9 mouse cellular contexts compared by ENCODE assay signal in genomic region chr11:77070721-77071120, GRCm38 (mm10). TPM values are rescaled to one million over a fixed set of nuclear protein-coding genes. Genes with fewer than 3 reads are reported as not detected.
DNase-seq lines count a peak whose midpoint lies in the region; ATAC-seq and TF ChIP-seq lines count a peak whose summit lies in the region.
"Had no signal": no experiment of that assay in that cellular context is flagged by ENCODE, and none has a peak within 500 bp of the region (broad histone marks: within the 10 kb centered on the region; RNA-seq: fewer than 3 reads in every experiment).

No protein-coding gene starts in this region.

- TF ChIP-seq CTCF in liver, embryonic 14.5 days (IDR thresholded peaks at IDR 0.05; ENCODE audit: low read depth), result peak; percentile 36

- no peaks in the 10 kb centered on the region for H3K4me1 ChIP-seq in embryonic facial prominence, embryonic 11.5 days (ENCODE audit: control insufficient read depth, insufficient read depth, low read length)
- no peaks in the 10 kb centered on the region for H3K4me1 ChIP-seq in embryonic facial prominence, embryonic 10.5 days
- H3K4me1 ChIP-seq in liver, embryonic 14.5 days (replicated peaks; ENCODE audit: control insufficient read depth in 2 of 2, insufficient read depth in 2 of 2, low read length in 1 of 2), result no peaks in the 10 kb centered on the region
- H3K4me1 ChIP-seq: midbrain, embryonic 12.5 days had no signal

- H3K9me3 ChIP-seq in embryonic facial prominence, embryonic 11.5 days (replicated peaks; ENCODE audit: control insufficient read depth, low read length), result no peaks in the 10 kb centered on the region
- no peaks in the 10 kb centered on the region for H3K9me3 ChIP-seq in embryonic facial prominence, embryonic 10.5 days
- no peaks in the 10 kb centered on the region for H3K9me3 ChIP-seq in liver, embryonic 14.5 days (ENCODE audit: control insufficient read depth, low read length)
- H3K9me3 ChIP-seq: midbrain, embryonic 12.5 days had no signal

- no peak overlapping the region for H3K9ac ChIP-seq in embryonic facial prominence, embryonic 11.5 days (replicated peaks; ENCODE audit: low read length)
- no peak overlapping the region for H3K9ac ChIP-seq in liver, embryonic 14.5 days (replicated peaks)
- H3K9ac ChIP-seq: midbrain, embryonic 12.5 days had no signal

- no peak overlapping the region for H3K4me2 ChIP-seq in embryonic facial prominence, embryonic 11.5 days (ENCODE audit: low read depth, low read length)
- no peak overlapping the region for H3K4me2 ChIP-seq in liver, embryonic 14.5 days (ENCODE audit: low read depth)
- H3K4me2 ChIP-seq: midbrain, embryonic 12.5 days had no signal

- no peak overlapping the region for H3K4me3 ChIP-seq in embryonic facial prominence, embryonic 11.5 days (ENCODE audit: low read depth, low read length)
- no peak overlapping the region for H3K4me3 ChIP-seq in embryonic facial prominence, embryonic 10.5 days
- H3K4me3 ChIP-seq in liver, embryonic 14.5 days (ENCODE audit: insufficient read depth in 1 of 2, low read depth in 2 of 2, low read length in 2 of 2), result no peak overlapping the region
- H3K4me3 ChIP-seq: midbrain, embryonic 12.5 days had no signal

- WGBS in embryonic facial prominence, embryonic 11.5 days, result 77% methylated on average over 4 of the region's 4 CpGs
- WGBS in embryonic facial prominence, embryonic 10.5 days, result 82% methylated on average over 4 of the region's 4 CpGs
- 65% methylated on average over 4 of the region's 4 CpGs for WGBS in liver, embryonic 14.5 days (ENCODE audit: insufficient replicate concordance)

- H3K27ac ChIP-seq in embryonic facial prominence, embryonic 11.5 days (replicated peaks; ENCODE audit: low read depth, low read length), result no peak overlapping the region
- H3K27ac ChIP-seq in embryonic facial prominence, embryonic 10.5 days (replicated peaks), result no peak overlapping the region
- H3K27ac ChIP-seq in liver, embryonic 14.5 days, result no peak overlapping the region
- H3K27ac ChIP-seq: midbrain, embryonic 12.5 days had no signal

- intact Hi-C loops in gastrocnemius, postnatal 14 days (cut with DNase I; ENCODE audit: low total_unique reads), result no loop called here

- no peaks in the 10 kb centered on the region for H3K27me3 ChIP-seq in embryonic facial prominence, embryonic 11.5 days (ENCODE audit: control insufficient read depth, insufficient read depth, low read length)
- H3K27me3 ChIP-seq in embryonic facial prominence, embryonic 10.5 days (replicated peaks; ENCODE audit: low read depth, poor library complexity, severe bottlenecking), result no peaks in the 10 kb centered on the region
- no peaks in the 10 kb centered on the region for H3K27me3 ChIP-seq in liver, embryonic 14.5 days (ENCODE audit: control insufficient read depth, insufficient read depth, low read length)
- H3K27me3 ChIP-seq: midbrain, embryonic 12.5 days had no signal

- H3K36me3 ChIP-seq in embryonic facial prominence, embryonic 11.5 days (replicated peaks; ENCODE audit: control insufficient read depth, insufficient read depth, low read depth, low read length), result no peaks in the 10 kb centered on the region
- peaks cover 70% of the 10 kb centered on the region for H3K36me3 ChIP-seq in embryonic facial prominence, embryonic 10.5 days (replicated peaks)
- H3K36me3 ChIP-seq in liver, embryonic 14.5 days (replicated peaks; ENCODE audit: control insufficient read depth, insufficient read depth, low read depth), result peaks cover 15% of the 10 kb centered on the region

- no peak for TF ChIP-seq EP300 in liver, embryonic 14.5 days (IDR thresholded peaks at IDR 0.05; ENCODE audit: low read depth)

- peak; percentile 18 for DNase-seq in embryonic facial prominence, embryonic 11.5 days (ENCODE audit: low spot score)
- no peak for DNase-seq in embryonic facial prominence, embryonic 10.5 days (ENCODE audit: low spot score)
- DNase-seq in liver, embryonic 14.5 days (ENCODE audit: low read depth in 3 of 3, low spot score in 3 of 3), result no peak
- no peak for DNase-seq in liver
- DNase-seq in T-cell, adult 2 months (ENCODE audit: low spot score), result peak; percentile 11
- no peak for DNase-seq in spleen, postnatal 14 days (ENCODE audit: low spot score in 2 of 2)
- DNase-seq in gastrocnemius, postnatal 14 days, result no peak

- no peak for ATAC-seq in embryonic facial prominence, embryonic 11.5 days (replicated peaks; ENCODE audit: insufficient number of reproducible peaks, low FRiP score, low TSS enrichment, low read depth)
- no peak for ATAC-seq in liver, embryonic 14.5 days (ENCODE audit: insufficient read depth)
- 0 out of 2 replicates have a peak, but pooled peaks have one; percentile 63 for ATAC-seq in megakaryocyte-erythroid progenitor cell, adult 5-6 weeks (replicated peaks; ENCODE audit: low FRiP score, low TSS enrichment, poor library complexity, severe bottlenecking)

RNA-seq across cellular contexts. Expression of gene Nsrp1, which starts 7.5 kb away (rescaled TPM):
- polyA plus RNA-seq in embryonic facial prominence, embryonic 11.5 days (2014; fragmentation: Nextera tagmentation; extraction: Ambion mirVana), result 59.8 and 63.1 TPM in 2 replicates
- polyA plus RNA-seq in embryonic facial prominence, embryonic 10.5 days (2016; fragmentation: Nextera tagmentation; extraction: Ambion mirVana), result 59.7 and 70.8 TPM in 2 replicates
- 1.8 and 3.8 TPM in 2 replicates for polyA plus RNA-seq in liver, embryonic 14.5 days (2012; rRNA removed)
- 22.9 and 23.5 TPM in 2 replicates for polyA plus RNA-seq in liver, embryonic 14.5 days (2014; fragmentation: Nextera tagmentation; extraction: Ambion mirVana)
- 47.9 and 49.9 TPM in 2 replicates for total RNA-seq in megakaryocyte-erythroid progenitor cell, adult 5-6 weeks (2014; fragmentation: Nextera tagmentation)
- 18.0 and 24.0 TPM in 2 replicates for total RNA-seq in megakaryocyte-erythroid progenitor cell, adult 5-6 weeks (2017)
- total RNA-seq in gastrocnemius, postnatal 14 days (2021), result 10 to 100 TPM; 11.2 to 13.7 TPM

Comparison
In these comparisons a context has a peak if more than half of its experiments do, and no peak if none do; other contexts are left out.
1. DNase-seq: peak in embryonic facial prominence, embryonic 11.5 days (single experiment) and T-cell, adult 2 months (single experiment); none in embryonic facial prominence, embryonic 10.5 days (single experiment), liver, embryonic 14.5 days (0 of 3), liver (single experiment), spleen, postnatal 14 days (0 of 2) and gastrocnemius, postnatal 14 days (single experiment).